Mouse (Mus musculus) bone marrow macrophage, adult 2 months (primary cell): ENCODE results near the gene Nectin4. TPM values are rescaled to one million over a fixed set of nuclear protein-coding genes. Genes with fewer than 3 reads are reported as not detected.

Experiments
- H3K27ac ChIP-seq: 2 replicates; pipeline ENCODE4 v1.5.1; 2012; ENCODE audit warnings: low read depth, low read length; ENCODE audit not compliant: insufficient read depth
- H3K4me1 ChIP-seq: 2 replicates; pipeline ENCODE4 v1.6.1; 2012; ENCODE audit warnings: low read length; ENCODE audit not compliant: control insufficient read depth, insufficient read depth
- H3K4me3 ChIP-seq: 2 replicates; pipeline ENCODE4 v1.5.1; 2012; ENCODE audit warnings: mild to moderate bottlenecking, low read length, moderate library complexity; ENCODE audit not compliant: insufficient read depth
- CTCF ChIP-seq: IDR thresholded peaks from 2 replicates; pipeline ENCODE4 v1.5.1; 2012; ENCODE audit warnings: low read depth, mild to moderate bottlenecking, low read length, moderate library complexity
- POLR2A ChIP-seq: IDR thresholded peaks from 2 replicates; pipeline ENCODE4 v1.6.1; 2012; ENCODE audit warnings: mild to moderate bottlenecking, low read depth, low read length, borderline replicate concordance
- polyA plus RNA-seq: library from polyadenylated mRNA; stranded (reverse); fragments of >200 nt; gene quantifications from 2 replicates; pipeline ENCODE4 v1.2.4, GENCODE M21; 2012; ENCODE audit not compliant: missing spikeins, insufficient read depth, insufficient read length

Nectin4 gene
- polyA plus RNA-seq, 1 experiment = 11.5 TPM

DNA sequence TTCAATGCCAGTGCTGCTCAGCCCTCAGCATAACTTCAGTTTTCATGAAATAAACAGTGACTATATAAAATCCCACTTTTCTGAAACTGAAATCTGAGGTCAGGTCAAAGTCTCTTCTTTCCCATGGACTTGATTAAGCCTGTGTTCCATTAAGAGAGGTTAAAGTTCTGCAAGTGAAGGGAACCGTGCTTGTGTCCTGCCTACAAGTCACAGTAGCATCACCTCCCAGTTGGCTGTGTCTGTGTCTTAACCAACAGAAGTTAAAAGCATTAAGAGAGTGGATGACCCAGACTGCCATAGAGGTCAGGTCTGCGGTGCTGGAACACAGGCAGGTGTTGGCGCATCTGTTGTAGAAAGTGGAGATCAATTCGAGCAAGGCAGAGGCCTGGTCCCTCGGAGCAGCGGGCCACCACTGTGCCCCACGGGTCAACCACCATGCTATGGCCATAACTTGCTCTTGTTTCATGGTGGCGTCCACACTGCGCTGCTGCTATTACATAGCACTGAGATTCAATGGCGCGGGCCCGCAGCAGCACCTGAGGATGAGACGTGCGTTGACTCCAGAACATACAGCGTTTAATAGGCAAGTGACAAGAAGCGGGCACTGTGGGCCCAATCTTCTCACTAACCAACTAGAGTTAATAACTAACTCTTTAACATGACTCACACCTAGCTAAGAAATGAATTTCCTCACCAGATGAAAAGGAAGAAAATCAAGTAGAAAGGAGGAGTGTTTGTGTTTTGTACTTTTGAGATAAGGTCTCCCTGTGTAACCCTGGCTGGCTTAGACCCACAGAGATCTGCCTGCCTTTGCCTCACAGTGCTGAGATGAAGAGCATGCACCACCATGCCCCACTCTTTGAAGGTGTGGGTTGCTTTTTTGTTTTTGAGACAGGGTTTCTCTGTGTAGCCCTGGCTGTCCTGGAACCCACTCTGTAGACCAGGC, 27.4 kb upstream of the Nectin4 start:
- Histone ChIP-seq H3K27ac (no peak overlapping the region), H3K4me1 (peaks cover 20% of the 10 kb centered on the region), H3K4me3 (no peak overlapping the region)
- TF ChIP-seq CTCF = no peak

DNA sequence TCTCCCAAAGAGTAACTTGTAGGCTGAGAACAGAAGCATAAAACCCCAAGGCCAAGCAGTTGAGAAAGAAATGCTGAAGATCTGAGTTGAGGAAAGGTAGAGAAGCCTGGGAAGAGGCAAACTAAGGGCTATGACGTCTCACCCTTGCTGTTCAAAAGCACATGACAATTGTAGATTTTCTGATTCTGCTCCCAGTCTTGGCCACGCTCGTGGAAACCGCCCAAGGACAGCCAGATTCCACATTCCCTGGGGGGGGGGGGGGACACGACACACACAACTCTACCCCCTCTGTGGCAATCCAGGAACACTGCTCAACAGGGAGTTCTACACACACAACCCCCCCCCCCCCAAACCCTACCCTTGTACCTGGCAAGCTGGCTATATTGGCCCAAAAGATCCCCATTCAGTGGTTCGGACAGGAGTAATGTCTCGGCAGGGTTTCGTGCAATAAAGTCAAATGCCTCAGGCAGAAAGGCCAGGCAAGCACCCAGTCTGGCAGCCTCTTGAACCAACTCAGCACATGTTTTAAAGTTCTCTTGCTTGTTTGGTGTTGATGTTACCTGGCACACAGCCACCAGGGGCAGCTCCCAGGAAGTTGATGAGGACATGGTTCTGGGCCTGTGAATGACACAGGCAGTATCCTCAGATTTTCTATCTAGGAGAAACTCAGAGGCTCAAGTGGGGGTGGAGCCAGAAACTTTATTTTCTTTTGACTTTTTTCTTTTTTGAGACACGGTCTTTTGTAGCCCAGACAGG, 25.8 kb upstream of the Nectin4 start:
- TF ChIP-seq POLR2A = no peak
- TF ChIP-seq CTCF = no peak
- Histone ChIP-seq H3K4me1 (peaks cover 32% of the 10 kb centered on the region), H3K4me3 (no peak overlapping the region), H3K27ac (no peak overlapping the region)

DNA sequence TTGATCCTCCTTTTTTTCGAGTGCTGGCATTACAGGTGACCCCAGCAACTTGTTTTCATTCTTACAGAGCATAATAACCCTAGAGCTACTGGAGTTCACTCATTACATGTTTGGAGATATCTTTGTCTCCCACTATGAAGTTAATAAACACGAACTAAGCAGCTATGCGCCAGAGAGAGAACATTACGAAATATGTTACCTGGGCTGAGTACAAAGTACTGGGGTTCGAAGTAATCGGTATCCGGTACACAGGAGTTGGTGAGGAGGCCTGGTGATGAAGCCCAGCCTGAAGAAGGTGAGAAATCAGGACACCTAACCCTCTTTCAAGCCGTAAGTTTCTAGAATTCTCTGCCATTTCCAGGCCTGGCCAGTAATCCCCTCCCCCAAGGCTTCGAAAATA, 25.2 kb upstream of the Nectin4 start:
- H3K4me3 ChIP-seq = peak overlapping the region; percentile 81
- no peak overlapping the region for H3K27ac ChIP-seq
- no peak for TF ChIP-seq POLR2A
- TF ChIP-seq CTCF = no peak
- peaks cover 30% of the 10 kb centered on the region for H3K4me1 ChIP-seq

DNA sequence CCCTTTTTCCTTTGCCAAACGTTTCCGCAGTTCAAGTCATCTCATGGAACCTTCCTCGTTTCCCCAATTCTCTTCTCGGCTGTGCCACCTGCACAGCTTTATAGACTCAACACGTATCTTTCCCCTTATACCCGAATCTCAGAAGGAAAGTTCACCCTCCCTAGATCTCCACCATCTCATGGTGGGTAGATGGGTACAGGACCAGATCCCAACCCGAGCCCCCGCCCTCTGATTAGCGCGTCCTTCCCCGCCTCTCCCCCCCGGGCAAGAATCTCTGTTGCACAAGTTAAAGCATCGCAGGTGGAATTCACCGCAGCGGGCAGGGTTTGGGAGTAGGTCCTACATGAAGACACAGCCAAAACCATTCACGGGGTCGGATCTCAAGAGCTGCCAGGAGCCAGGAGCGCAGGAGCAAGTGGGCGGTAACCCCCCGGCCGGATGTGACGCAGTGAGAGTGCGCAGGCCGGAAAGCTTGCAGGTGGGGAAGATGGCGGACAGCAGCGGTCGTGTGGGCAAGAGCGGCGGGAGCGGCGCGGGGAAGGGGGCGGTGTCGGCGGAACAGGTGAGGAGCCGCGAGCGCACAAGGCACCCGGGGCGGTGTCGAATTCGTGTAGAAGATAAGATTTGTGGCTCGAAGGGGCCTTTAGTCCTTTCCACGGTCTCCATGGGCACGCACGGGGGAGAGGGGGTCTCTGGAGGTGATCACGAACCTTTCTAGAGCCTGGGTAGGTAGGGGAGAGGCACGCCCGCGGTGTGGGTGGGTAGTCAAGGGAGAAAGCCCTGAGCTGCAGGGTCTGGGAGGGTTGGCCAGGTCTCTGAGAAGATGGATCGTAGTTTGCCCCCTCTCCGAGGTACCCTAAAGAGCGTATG, 24.4 kb upstream of the Nectin4 start, which contains the start of the genes Nit1 and Pfdn2:
Gene Nit1, minus strand, starts transcription at position 422 of the 870 bp plus-strand sequence.
Gene Pfdn2, plus strand, starts transcription at position 446 of the 870 bp plus-strand sequence.
- TF ChIP-seq CTCF = no peak
- TF ChIP-seq POLR2A = no peak; the same call in 1 of the 2 replicates
- H3K4me3 ChIP-seq = peak within 1 kb of the TSS; percentile 81
- H3K4me1 ChIP-seq = peaks cover 33% of the 10 kb centered on the region
- peak within 1 kb of the TSS; percentile 38 for H3K27ac ChIP-seq

DNA sequence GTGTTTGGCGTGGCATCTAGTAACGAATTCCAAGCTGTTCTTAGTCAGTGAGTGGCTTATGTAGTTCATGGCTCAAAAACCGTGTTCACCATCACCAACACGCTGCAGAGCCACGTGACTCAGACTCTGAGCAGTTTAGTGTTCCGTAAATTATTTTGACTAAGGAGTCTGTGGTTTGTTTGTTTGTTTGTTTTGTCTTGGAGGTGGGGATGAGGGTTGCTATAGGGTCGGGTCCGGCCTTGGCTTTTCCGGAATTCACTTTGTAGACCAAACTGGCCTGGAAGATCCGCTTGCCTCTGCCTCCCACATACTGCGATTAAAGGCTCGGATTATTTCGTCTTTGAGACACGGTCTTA, 23.8 kb upstream of the Nectin4 start:
- peaks cover 35% of the 10 kb centered on the region for H3K4me1 ChIP-seq
- TF ChIP-seq POLR2A = no peak
- TF ChIP-seq CTCF = no peak
- H3K27ac ChIP-seq = peak overlapping the region; percentile 38
- peak overlapping the region; percentile 81 for H3K4me3 ChIP-seq

DNA sequence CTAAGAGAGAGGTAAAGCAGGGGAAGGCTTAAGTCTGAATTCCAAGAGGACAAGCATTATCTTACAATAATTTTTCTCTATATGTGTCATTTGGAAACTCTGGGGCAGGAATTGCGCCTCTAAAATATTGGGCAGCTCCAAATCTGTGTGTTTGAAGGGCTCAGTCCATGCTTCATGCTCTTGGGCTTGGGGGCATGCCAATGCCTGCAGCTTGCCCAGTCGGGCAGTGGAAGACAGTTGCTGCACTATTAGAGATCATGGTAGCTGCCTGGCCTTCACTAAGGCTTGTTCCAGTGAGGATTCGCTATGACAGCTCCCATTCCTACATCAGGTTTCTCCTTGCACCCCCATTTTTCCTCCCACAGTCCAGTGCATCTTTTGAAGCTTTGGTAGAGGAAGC, 21.2 kb upstream of the Nectin4 start:
- no peak for TF ChIP-seq POLR2A
- TF ChIP-seq CTCF = no peak
- no peak overlapping the region for H3K27ac ChIP-seq
- no peak overlapping the region for H3K4me3 ChIP-seq
- H3K4me1 ChIP-seq = peaks cover 35% of the 10 kb centered on the region

DNA sequence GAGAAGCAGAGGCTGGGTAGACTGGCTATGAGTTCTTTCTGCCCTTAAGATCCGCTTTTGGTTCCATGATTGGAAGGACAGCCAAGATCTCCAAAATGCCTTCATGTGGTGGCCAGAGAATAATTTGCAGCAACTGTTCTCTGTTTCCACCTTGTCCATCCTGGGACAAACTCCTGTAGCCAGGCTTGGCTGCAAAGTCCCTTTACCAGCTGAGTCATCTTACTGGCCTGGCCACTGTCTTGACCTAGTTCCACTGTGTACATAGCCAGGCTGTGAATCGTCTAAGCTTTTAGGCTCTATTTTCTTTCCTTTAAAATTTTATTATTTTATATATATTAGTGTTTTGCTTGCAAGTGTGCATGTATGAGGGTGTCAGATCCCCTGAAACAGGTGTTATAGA, 20.7 kb upstream of the Nectin4 start:
- H3K4me3 ChIP-seq = no peak overlapping the region
- H3K4me1 ChIP-seq = peaks cover 34% of the 10 kb centered on the region
- H3K27ac ChIP-seq = no peak overlapping the region
- no peak for TF ChIP-seq CTCF
- no peak for TF ChIP-seq POLR2A

DNA sequence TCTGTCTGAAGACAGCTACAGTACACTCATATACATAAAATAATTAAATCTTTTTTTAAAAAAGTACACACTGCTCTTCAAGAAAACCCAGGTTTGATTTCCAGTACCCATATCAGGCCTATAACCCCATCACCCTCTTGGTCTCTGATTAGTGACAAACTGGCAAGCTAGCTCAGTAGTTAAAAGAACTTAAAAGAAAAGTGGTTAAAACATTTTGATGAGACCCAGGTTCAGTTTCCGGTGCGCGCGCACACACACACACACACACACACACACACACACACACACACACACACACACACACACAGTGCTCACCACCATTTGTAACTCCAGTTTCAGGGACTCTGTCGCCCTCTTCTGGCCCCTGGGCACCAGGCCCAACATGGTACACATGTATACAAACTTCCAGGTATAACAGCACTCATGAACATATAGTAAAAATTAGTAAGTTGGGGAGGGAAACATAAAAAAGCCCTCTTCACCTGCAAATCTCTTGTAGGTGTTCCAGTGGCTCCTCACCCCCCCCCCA, 14.0 kb upstream of the Nectin4 start:
- Histone ChIP-seq H3K4me3 (no peak overlapping the region), H3K4me1 (peaks cover 7% of the 10 kb centered on the region), H3K27ac (no peak overlapping the region)
- no peak for TF ChIP-seq POLR2A
- 0 out of 2 replicates have a peak, but pooled peaks have one; percentile 32 for TF ChIP-seq CTCF

DNA sequence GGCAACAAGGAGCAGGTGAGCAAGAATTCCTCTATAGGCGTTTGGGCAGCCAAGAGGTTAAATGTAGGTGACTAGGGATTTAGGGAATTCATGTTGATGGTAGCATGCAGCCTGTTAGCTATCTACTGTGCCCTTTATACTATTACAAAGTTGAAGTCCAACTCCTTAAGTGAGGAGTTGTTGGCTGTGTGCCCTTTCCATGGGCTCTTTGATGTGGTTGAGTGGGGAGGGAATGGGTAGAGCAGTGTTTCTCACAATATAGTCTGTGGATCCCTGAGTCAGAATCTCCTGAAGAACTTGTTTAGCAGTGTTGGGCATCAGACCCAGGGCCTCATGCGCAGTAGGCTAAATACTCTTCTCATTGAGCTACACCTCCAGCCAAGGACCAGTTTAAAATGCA, 13.1 kb upstream of the Nectin4 start:
- H3K4me3 ChIP-seq = no peak overlapping the region
- no peak overlapping the region for H3K27ac ChIP-seq
- peaks cover 4% of the 10 kb centered on the region for H3K4me1 ChIP-seq
- TF ChIP-seq POLR2A = no peak
- no peak for TF ChIP-seq CTCF
